Mouse (Mus musculus) induced T-regulatory cell, adult 2 months (primary cell): Measurements from ENCODE around the gene Mapk7.
A peak's percentile ranks its signal among the peaks of the same experiment; 100 is the strongest.

Experiments
- DNase-seq: peaks from one replicate; pipeline ENCODE4 v3.0.0-alpha.2; 2012; ENCODE audit warnings: low read depth

Mapk7 gene

DNA sequence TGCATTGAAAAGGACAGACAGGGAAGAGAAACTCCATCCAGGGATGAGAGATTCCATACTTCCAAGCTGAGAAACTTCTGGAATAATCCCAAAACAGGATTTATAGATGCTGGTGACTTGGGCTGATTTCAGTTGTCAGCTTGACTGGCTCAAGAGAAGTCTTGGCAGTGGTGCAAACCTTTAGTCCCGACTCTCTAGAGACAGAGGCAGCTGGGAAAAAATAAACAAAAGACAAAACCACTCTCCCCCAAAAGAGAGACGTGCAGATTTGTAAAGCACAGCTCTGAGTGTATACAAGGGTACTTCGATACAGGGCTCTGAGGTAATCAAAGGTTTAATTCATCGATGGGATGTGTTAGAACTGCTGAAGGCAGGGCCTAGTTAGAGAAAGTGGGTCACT, 28.8 kb downstream of the Mapk7 start:
- no peak for DNase-seq

DNA sequence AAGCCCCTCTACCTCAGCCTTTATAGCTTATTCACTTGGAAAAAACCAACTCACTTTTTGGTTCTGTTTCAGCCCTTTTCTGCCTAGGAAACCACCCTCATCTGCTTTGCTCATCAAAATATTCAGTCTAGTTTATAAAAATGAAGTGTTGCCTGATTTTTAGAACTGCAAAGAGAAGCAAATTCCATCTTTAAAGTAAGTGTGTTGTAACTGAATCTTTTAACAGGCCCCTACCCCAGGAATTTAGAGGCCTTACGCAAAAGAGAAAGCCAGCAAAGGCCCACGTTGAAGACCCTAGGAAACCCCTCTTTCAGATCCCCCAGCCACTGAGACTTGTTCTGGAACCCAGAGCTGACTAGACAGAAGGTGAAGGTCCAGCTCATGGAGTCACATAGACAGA, 30.1 kb downstream of the Mapk7 start:
- DNase-seq: no peak

DNA sequence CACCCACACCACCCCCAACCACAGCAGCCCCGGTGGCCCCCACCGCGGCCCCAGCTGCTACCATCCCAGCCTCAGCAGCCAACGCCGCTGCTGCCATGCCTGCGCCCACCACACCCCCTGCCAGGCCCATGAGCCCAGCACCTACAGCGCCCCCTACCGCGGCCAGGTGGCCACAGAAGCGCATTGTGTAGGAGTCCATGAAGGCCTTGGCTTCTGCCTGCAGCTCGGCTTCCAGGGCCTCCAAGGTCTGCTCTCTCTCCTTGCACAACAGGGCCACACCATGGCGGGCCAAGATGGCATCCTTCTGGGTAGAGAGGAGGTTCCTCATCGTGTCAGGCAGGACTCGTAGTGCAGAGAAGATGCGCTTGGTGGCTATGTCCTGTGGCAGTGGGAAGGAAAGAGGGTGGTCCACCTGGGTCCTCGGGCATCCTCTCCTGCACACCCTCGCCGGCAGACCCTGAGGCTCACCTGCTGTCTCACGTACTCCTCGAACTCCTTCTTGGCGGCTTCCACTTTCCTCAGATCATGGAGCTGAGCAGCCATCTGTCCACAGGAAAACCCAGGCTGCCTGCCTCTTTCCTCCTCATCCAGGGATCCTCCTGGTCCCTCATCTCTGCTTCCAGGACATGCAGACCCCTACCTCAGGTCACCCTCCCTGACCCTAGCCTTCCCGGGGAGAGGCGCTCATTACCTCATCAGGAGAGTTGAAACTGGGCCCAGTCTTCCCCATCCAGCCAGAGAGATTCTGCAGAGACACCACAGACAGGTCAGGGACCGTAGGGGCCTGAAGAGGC, 44.5 kb downstream of the Mapk7 start:
- DNase-seq: peak; percentile 6

DNA sequence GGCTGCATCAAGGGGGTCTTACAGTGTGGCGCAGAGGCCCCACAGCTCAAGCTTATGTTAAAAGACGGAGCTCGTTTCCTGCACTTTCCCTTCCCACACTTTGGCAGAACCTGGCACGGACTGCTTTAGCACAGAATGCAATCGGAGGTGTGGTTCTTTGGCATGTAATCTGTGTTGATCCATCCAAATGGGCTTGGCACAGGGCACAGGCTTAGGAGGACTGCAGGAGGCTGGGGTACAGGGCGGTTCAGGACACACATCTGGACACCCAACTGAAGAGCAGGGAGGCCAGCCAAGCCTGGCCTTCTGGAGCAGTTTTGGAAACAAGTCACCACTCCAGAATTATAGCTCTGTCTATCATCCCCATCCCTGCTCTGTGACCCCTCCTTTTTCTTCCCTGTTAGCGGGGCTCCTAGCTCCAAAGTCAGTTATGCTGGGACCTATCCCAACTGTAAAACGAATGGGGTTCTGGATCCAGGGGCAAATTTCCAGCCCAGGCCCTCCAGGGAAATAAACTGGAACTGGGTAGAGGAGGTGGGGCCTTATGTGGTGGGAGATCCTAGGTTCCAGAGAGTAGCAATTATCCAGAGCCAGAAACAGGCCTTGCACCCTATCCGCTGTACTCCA, 45.5 kb downstream of the Mapk7 start:
- no peak for DNase-seq

DNA sequence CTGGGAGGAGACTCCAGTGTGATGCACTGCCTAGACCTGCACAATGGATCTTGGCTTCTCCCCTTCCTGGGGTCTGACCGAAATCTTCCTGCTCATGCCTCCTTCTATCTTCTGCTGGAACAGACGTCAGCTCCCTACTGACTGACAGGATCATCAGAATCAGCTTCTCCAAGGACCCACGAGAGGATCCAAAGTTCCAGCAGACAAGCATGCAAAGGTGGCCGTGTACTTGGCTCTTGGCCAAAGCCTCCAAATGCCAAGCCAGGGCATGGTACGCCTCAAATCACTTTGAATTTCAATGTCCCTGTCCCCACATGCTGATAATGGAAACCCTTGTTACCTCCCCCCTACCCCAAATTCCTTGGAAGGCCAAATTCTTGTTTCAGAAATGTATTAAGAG, 46.2 kb downstream of the Mapk7 start:
- no peak for DNase-seq

DNA sequence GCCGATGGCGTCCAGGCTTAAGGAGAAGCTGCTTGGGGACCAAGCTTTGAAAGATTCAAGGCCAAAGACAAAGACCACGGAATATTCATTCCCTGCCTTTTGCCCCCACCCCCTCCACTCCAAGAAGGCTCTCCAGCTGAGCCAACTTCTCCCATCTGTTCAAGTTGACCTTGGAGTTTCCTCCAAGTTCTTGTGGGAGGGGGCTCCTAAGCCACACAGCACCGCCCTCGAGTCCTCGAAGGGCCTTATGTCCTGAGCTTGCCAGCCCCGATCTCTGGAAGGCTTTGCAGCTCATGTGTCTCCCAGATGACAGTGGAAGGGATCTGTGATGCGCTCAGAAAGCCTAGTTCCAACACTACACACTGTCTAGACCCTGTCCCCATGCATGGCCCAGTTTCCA, 46.9 kb downstream of the Mapk7 start:
- DNase-seq: no peak

DNA sequence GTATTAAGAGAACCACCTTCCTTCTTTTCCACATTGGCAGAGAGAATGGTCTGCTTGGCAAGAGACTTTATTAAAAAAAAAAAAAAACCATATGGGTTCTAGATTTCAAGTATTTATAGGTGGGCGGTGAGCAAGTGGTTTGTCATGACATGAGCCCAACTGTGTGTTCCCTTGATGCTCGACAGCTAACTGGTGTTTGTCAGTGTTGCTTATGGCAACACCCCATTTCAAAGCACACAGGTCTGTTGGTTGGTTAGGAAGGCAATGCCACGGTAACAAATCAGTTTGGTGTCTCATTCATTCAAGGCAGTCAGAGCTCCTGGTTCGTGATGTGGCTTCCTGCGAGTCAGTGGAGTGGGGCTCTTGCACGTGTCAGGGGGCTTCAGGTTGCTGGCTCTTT, 50.4 kb downstream of the Mapk7 start:
- DNase-seq: no peak

DNA sequence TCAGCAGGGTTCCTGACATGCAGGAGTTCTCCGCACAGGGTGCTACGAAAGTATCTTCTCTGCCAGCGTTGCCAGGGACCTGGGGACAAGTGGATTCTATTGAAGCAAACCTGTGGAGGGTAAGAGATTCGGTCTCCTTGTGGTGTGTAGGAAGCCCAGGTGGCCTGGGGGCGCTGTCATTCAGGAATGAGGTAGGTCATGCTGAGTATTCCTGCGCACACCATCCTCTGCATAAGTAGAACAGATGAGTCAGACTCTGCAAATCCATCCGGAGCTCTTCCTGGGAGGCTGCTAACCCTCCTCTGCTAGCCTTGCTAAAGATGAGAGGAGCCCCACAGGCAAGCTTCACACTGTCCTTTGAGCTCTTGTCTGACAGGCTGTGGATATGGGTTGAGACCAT, 52.5 kb downstream of the Mapk7 start:
- DNase-seq: no peak

DNA sequence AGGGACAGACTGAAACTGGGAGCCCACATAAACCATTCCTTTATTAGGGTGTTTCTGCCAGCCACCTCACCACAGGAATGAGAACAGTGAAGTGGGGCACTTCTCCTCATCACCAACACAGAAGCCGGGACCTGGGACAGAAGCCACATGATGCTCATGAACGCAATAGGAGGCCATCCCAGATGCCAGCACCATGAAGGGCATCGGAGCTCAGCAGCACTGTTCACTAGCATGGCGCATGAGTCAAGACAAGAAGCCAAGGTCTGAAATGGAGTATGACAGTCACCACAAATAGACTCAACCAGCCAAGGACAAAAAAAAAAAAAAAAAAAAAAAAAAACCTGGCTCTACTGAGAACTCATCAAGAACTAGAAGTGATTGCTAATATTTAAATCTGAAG, 53.8 kb downstream of the Mapk7 start:
- DNase-seq: no peak

DNA sequence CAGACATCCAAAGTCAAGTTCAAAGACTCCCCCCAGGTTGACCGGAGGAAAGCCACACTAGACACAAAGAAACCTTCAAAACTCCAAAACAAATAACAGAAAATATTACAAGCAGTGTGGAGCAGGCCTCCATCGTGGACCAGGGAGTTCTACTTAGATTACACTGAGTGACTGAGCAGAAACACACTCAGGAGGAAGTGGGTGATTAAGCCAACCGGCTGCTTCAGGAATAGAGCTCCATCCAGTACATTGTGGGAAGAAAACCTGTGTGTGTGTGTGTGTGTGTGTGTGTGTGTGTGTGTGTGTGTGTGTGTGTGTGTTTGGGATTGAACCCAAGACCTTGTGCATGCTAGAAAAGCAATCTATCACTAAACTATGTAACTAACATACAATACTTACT, 55.0 kb downstream of the Mapk7 start:
- DNase-seq: no peak
